Comparison of ENCODE assay signal across 25 mouse cellular contexts in the genomic region with DNA sequence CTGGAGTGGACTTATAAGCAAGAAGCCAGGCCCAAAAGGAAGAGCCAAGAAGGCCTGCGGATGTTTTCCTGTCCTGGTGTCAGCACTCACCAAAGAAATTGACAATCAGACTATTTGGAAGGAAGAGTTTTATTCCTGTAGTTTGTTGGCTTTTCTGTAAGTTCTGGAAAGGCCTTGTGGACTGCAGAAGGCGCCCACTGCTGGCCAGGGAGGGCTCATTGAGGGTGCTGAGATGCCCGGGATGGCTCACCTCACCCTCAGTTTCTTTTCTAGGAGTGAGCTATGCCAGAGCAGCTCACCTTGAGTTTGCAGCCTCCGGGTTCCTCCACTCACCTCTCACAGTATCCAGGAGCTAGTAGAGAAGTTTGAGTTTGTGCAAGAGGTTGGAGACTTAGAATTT. TPM values are rescaled to one million over a fixed set of nuclear protein-coding genes. Genes with fewer than 3 reads are reported as not detected.
A peak's percentile ranks its signal among the peaks of the same experiment; 100 is the strongest.
DNase-seq lines count a peak whose midpoint lies in the region; ATAC-seq and TF ChIP-seq lines count a peak whose summit lies in the region.
"Had no signal": no experiment of that assay in that cellular context is flagged by ENCODE, and none has a peak within 500 bp of the region (broad histone marks: within the 10 kb centered on the region; RNA-seq: fewer than 3 reads in every experiment).

No protein-coding gene starts in this region.

- no peak for ATAC-seq in hindbrain, embryonic 14.5 days (ENCODE audit: low FRiP score)
- ATAC-seq in midbrain, embryonic 15.5 days (replicated peaks): no peak
- no peak for ATAC-seq in midbrain, embryonic 13.5 days
- no peak for ATAC-seq in stomach, postnatal 0 days (ENCODE audit: low FRiP score, low TSS enrichment)
- ATAC-seq: activated CD4-positive, CD25-positive, alpha-beta regulatory T cell, adult 4 months; inflammation-experienced regulatory T-cells, adult 6 months; lung, postnatal 0 days had no signal

- no peak for TF ChIP-seq EP300 in stomach, postnatal 0 days (optimal IDR thresholded peaks at IDR 0.05)

- no peak overlapping the region for H3K9ac ChIP-seq in hindbrain, embryonic 14.5 days
- no peak overlapping the region for H3K9ac ChIP-seq in midbrain, embryonic 15.5 days
- H3K9ac ChIP-seq in midbrain, embryonic 13.5 days (replicated peaks): no peak overlapping the region
- H3K9ac ChIP-seq in stomach, postnatal 0 days (ENCODE audit: low read length): no peak overlapping the region

- H3K27me3 ChIP-seq in hindbrain, embryonic 14.5 days (ENCODE audit: control insufficient read depth, insufficient read depth, low read length): peaks cover 41% of the 10 kb centered on the region
- H3K27me3 ChIP-seq in hindbrain, embryonic 10.5 days (ENCODE audit: insufficient read depth, poor library complexity, severe bottlenecking): peaks cover 49% of the 10 kb centered on the region
- peaks cover 30% of the 10 kb centered on the region for H3K27me3 ChIP-seq in midbrain, embryonic 15.5 days (replicated peaks)
- H3K27me3 ChIP-seq in midbrain, embryonic 13.5 days: peaks cover 41% of the 10 kb centered on the region
- peaks cover 6% of the 10 kb centered on the region; the same call in 1 of the 2 replicates for H3K27me3 ChIP-seq in stomach, postnatal 0 days (ENCODE audit: control insufficient read depth, insufficient read depth, low read length)

- no peaks in the 10 kb centered on the region for H3K36me3 ChIP-seq in hindbrain, embryonic 14.5 days (replicated peaks; ENCODE audit: control insufficient read depth, insufficient read depth)
- H3K36me3 ChIP-seq in hindbrain, embryonic 10.5 days: no peaks in the 10 kb centered on the region
- H3K36me3 ChIP-seq in midbrain, embryonic 15.5 days (replicated peaks): no peaks in the 10 kb centered on the region
- H3K36me3 ChIP-seq in midbrain, embryonic 13.5 days: no peaks in the 10 kb centered on the region
- no peaks in the 10 kb centered on the region for H3K36me3 ChIP-seq in stomach, postnatal 0 days (ENCODE audit: control insufficient read depth, insufficient read depth, low read length)
- H3K36me3 ChIP-seq: G1E had no signal

- 0 out of 2 replicates have a peak overlapping the region, but pooled peaks have one; percentile 2 for H3K4me3 ChIP-seq in hindbrain, embryonic 14.5 days (replicated peaks; ENCODE audit: low read length)
- no peak overlapping the region for H3K4me3 ChIP-seq in hindbrain, embryonic 10.5 days
- peak overlapping the region; percentile 12; the same call in 1 of the 2 replicates for H3K4me3 ChIP-seq in midbrain, embryonic 15.5 days
- H3K4me3 ChIP-seq in midbrain, embryonic 13.5 days (replicated peaks): no peak overlapping the region
- H3K4me3 ChIP-seq in stomach, postnatal 0 days (ENCODE audit: low read depth, low read length): no peak overlapping the region

- WGBS in hindbrain, embryonic 14.5 days: 10% methylated on average over 4 of the region's 4 CpGs
- 7% methylated on average over 4 of the region's 4 CpGs for WGBS in hindbrain, embryonic 10.5 days
- WGBS in midbrain, embryonic 15.5 days: 3% methylated on average over 4 of the region's 4 CpGs
- 7% methylated on average over 4 of the region's 4 CpGs for WGBS in midbrain, embryonic 13.5 days
- 6% methylated on average over 4 of the region's 4 CpGs for WGBS in stomach, postnatal 0 days

- H3K4me2 ChIP-seq in hindbrain, embryonic 14.5 days (replicated peaks): peak overlapping the region; percentile 0; the same call in 1 of the 2 replicates
- H3K4me2 ChIP-seq in midbrain, embryonic 15.5 days: peak overlapping the region; percentile 16; the same call in 1 of the 2 replicates
- no peak overlapping the region for H3K4me2 ChIP-seq in midbrain, embryonic 13.5 days (replicated peaks)
- H3K4me2 ChIP-seq in stomach, postnatal 0 days (replicated peaks; ENCODE audit: low read depth): no peak overlapping the region
- H3K4me2 ChIP-seq: heart, embryonic 11.5 days had no signal

- DNase-seq in adrenal gland, postnatal 10 days: peak; percentile 1
- DNase-seq in adrenal gland, adult 8-10 months: no peak
- no peak for DNase-seq in hindbrain, embryonic 14.5 days (ENCODE audit: low spot score)
- no peak for DNase-seq in hindbrain, embryonic 10.5 days (ENCODE audit: low spot score)
- DNase-seq in stomach, postnatal 0 days (ENCODE audit: low spot score): no peak
- no peak for DNase-seq in urinary bladder, postnatal 10 days (ENCODE audit: low spot score)
- DNase-seq: adrenal gland, postnatal 25 days; cerebellum, adult 18-20 months; heart, postnatal 14 days; kidney, adult 9 months; kidney, postnatal 36 days; left cerebral cortex, postnatal 4 days; liver; thymus, postnatal 25 days had no signal

- no peak overlapping the region for H3K27ac ChIP-seq in hindbrain, embryonic 14.5 days
- no peak overlapping the region for H3K27ac ChIP-seq in hindbrain, embryonic 10.5 days
- no peak overlapping the region for H3K27ac ChIP-seq in midbrain, embryonic 15.5 days
- no peak overlapping the region for H3K27ac ChIP-seq in midbrain, embryonic 13.5 days
- H3K27ac ChIP-seq in stomach, postnatal 0 days (replicated peaks): no peak overlapping the region

- H3K9me3 ChIP-seq in hindbrain, embryonic 14.5 days (ENCODE audit: control insufficient read depth, low read length): no peaks in the 10 kb centered on the region
- H3K9me3 ChIP-seq in hindbrain, embryonic 10.5 days: no peaks in the 10 kb centered on the region
- no peaks in the 10 kb centered on the region for H3K9me3 ChIP-seq in midbrain, embryonic 15.5 days
- no peaks in the 10 kb centered on the region for H3K9me3 ChIP-seq in midbrain, embryonic 13.5 days
- no peaks in the 10 kb centered on the region for H3K9me3 ChIP-seq in stomach, postnatal 0 days (ENCODE audit: control insufficient read depth, low read length)
- H3K9me3 ChIP-seq: G1E had no signal

- 0 out of 2 replicates have a peak, but pooled peaks have one; percentile 13 for TF ChIP-seq CTCF in stomach, postnatal 0 days (IDR thresholded peaks at IDR 0.05; ENCODE audit: low read depth)

- no peaks in the 10 kb centered on the region for H3K4me1 ChIP-seq in hindbrain, embryonic 14.5 days (replicated peaks; ENCODE audit: control insufficient read depth, insufficient read depth, low read length)
- H3K4me1 ChIP-seq in hindbrain, embryonic 10.5 days (replicated peaks): peaks cover 13% of the 10 kb centered on the region; the same call in 1 of the 2 replicates
- H3K4me1 ChIP-seq in midbrain, embryonic 15.5 days: peaks cover 11% of the 10 kb centered on the region; the same call in 1 of the 2 replicates
- H3K4me1 ChIP-seq in midbrain, embryonic 13.5 days (replicated peaks): 0 out of 2 replicates have a peak, but pooled peaks cover 17% of the 10 kb centered on the region
- H3K4me1 ChIP-seq in stomach, postnatal 0 days (replicated peaks; ENCODE audit: control insufficient read depth, insufficient read depth): no peaks in the 10 kb centered on the region

RNA-seq across cellular contexts. Expression of gene Htr1a, which starts 2.8 kb away (rescaled TPM):
- not detected for total RNA-seq in adrenal gland, postnatal 10 days (2021)
- total RNA-seq in adrenal gland, adult 8-10 months (2022): not detected
- polyA plus RNA-seq in hindbrain, embryonic 14.5 days (2014; fragmentation: Nextera tagmentation; extraction: Ambion mirVana): 5.1 and 5.2 TPM in 2 replicates
- polyA plus RNA-seq in hindbrain, embryonic 10.5 days (2016; fragmentation: Nextera tagmentation; extraction: Ambion mirVana): 0.70 and 1.2 TPM in 2 replicates
- polyA plus RNA-seq in midbrain, embryonic 15.5 days (2015; fragmentation: Nextera tagmentation; extraction: Ambion mirVana): 2.6 and 3.2 TPM in 2 replicates
- polyA plus RNA-seq in midbrain, embryonic 13.5 days (2015; fragmentation: Nextera tagmentation; extraction: Ambion mirVana): 0.57 and 0.78 TPM in 2 replicates
- polyA plus RNA-seq in stomach, postnatal 0 days (2015; fragmentation: Nextera tagmentation; extraction: Ambion mirVana): not detected in 2 replicates
- total RNA-seq: adrenal gland, postnatal 25 days; gastrocnemius, adult 18-20 months; gastrocnemius, postnatal 4 days; heart, postnatal 14 days had no signal
- polyA plus RNA-seq: activated CD4-positive, CD25-positive, alpha-beta regulatory T cell, adult 4 months; G1E; heart, embryonic 11.5 days; inflammation-experienced regulatory T-cells, adult 6 months; liver, embryonic 16.5 days; lung, postnatal 0 days; small intestine, adult 2 months had no signal

Comparison
In these comparisons a context has a peak if more than half of its experiments do, and no peak if none do; other contexts are left out.
1. H3K4me2 ChIP-seq: peak in hindbrain, embryonic 14.5 days (single experiment) and midbrain, embryonic 15.5 days (single experiment); none in midbrain, embryonic 13.5 days (single experiment) and stomach, postnatal 0 days (single experiment).
2. H3K4me3 ChIP-seq: peak in hindbrain, embryonic 14.5 days (single experiment) and midbrain, embryonic 15.5 days (single experiment); none in hindbrain, embryonic 10.5 days (single experiment), midbrain, embryonic 13.5 days (single experiment) and stomach, postnatal 0 days (single experiment).